Mouse (Mus musculus) spleen, adult 2 months (tissue): ENCODE measurements around the gene Lingo2. TPM values are rescaled to one million over a fixed set of nuclear protein-coding genes. Genes with fewer than 3 reads are reported as not detected.

ENCODE experiments used
- DNase-seq, 2 experiments: peaks; one replicate each; pipeline versions ENCODE4 v3.0.0 to v3.0.0-alpha.2; 2012 to 2021; ENCODE audit warnings: low spot score in 2 of 2, low read depth in 1 of 2
- H3K27ac ChIP-seq: fragments of 200-500 bp; 2 replicates; pipeline ENCODE4 v1.5.1; 2012; ENCODE audit warnings: low read length, inconsistent platforms; ENCODE audit not compliant: insufficient read depth
- H3K27me3 ChIP-seq: fragments of 200-500 bp; 2 replicates; pipeline ENCODE4 v1.6.1; 2012; ENCODE audit warnings: mild to moderate bottlenecking, moderate library complexity, low read length, inconsistent platforms; ENCODE audit not compliant: control insufficient read depth, insufficient read depth
- H3K36me3 ChIP-seq: fragments of 200-500 bp; 2 replicates; pipeline ENCODE4 v1.6.1; 2012; ENCODE audit warnings: mild to moderate bottlenecking, low read length, inconsistent platforms; ENCODE audit not compliant: control insufficient read depth, insufficient read depth
- H3K4me1 ChIP-seq: fragments of 200-500 bp; 2 replicates; pipeline ENCODE4 v1.6.1; 2011; ENCODE audit warnings: inconsistent platforms; ENCODE audit not compliant: control insufficient read depth, insufficient read depth, insufficient read length
- H3K4me3 ChIP-seq: fragments of 200-500 bp; 2 replicates; pipeline ENCODE4 v1.5.1; 2011; ENCODE audit warnings: mild to moderate bottlenecking, inconsistent platforms; ENCODE audit not compliant: insufficient read depth, insufficient read length; ENCODE audit errors: extremely low read depth
- CTCF ChIP-seq: fragments of 200-500 bp; IDR thresholded peaks from 2 replicates; pipeline ENCODE4 v1.5.1; 2011; ENCODE audit warnings: mild to moderate bottlenecking, inconsistent platforms; ENCODE audit not compliant: insufficient read depth, insufficient read length, insufficient replicate concordance; ENCODE audit errors: extremely low read depth
- POLR2A ChIP-seq: fragments of 200-500 bp; IDR thresholded peaks from 2 replicates; pipeline ENCODE4 v1.6.1; 2011; ENCODE audit warnings: low read depth, low read length, inconsistent platforms
- WGBS: fragments of 180-500 bp; shearing (Covaris S2); methylation state at CpG from one replicate; pipeline ENCODE4 v1.1.7; 2018; 5-methylcytosine and 5-hydroxymethylcytosine counted together
- polyA plus RNA-seq: library from polyadenylated mRNA; depleted of rRNA; stranded (reverse); fragments of >200 nt; gene quantifications from 2 replicates; pipeline ENCODE4 v1.2.3, GENCODE M21; 2012

Lingo2 gene
- polyA plus RNA-seq, 1 experiment = 0.02 TPM

- WGBS = 98% methylated on average over 3 of the region's 3 CpGs
- DNase-seq = no peak
- no peaks in the 10 kb centered on the region for H3K27me3 ChIP-seq
- H3K4me3 ChIP-seq = no peak overlapping the region
- no peaks in the 10 kb centered on the region for H3K4me1 ChIP-seq
- H3K27ac ChIP-seq = no peak overlapping the region
- no peaks in the 10 kb centered on the region for H3K36me3 ChIP-seq
- TF ChIP-seq POLR2A (no peak), CTCF (no peak)
Measured at GRCm38 (mm10) chr4:36368925-36369324, 582.6 kb downstream of the Lingo2 start.

- TF ChIP-seq CTCF = no peak
- no peak for TF ChIP-seq POLR2A
- Histone ChIP-seq H3K4me1 (no peaks in the 10 kb centered on the region), H3K4me3 (no peak overlapping the region), H3K27me3 (no peaks in the 10 kb centered on the region), H3K36me3 (no peaks in the 10 kb centered on the region), H3K27ac (no peak overlapping the region)
- no peak for DNase-seq
- 80% methylated on average over 2 of the region's 2 CpGs for WGBS
Measured at GRCm38 (mm10) chr4:36354401-36354800, 597.1 kb downstream of the Lingo2 start.

GRCm38 (mm10) chr4:36331741-36332140 is 619.8 kb downstream of the Lingo2 start:
- TF ChIP-seq CTCF (no peak), POLR2A (no peak)

GRCm38 (mm10) chr4:36325603-36326002 is 625.9 kb downstream of the Lingo2 start:
- TF ChIP-seq POLR2A (no peak), CTCF (no peak)
- no peaks in the 10 kb centered on the region for H3K27me3 ChIP-seq
- no peak overlapping the region for H3K27ac ChIP-seq
- DNase-seq = no peak
- H3K4me3 ChIP-seq = no peak overlapping the region
- no peaks in the 10 kb centered on the region for H3K36me3 ChIP-seq
- H3K4me1 ChIP-seq = no peaks in the 10 kb centered on the region

More at GRCm38 (mm10) chr4:36331741-36332140, 619.8 kb downstream of the Lingo2 start:
- Histone ChIP-seq H3K27me3 (no peaks in the 10 kb centered on the region), H3K4me1 (no peaks in the 10 kb centered on the region), H3K27ac (no peak overlapping the region), H3K4me3 (no peak overlapping the region), H3K36me3 (no peaks in the 10 kb centered on the region)
- DNase-seq = no peak
- WGBS = 75% methylated on average over 1 of the region's 1 CpGs

GRCm38 (mm10) chr4:36313067-36313466 is 638.5 kb downstream of the Lingo2 start:
- DNase-seq = no peak
- H3K4me1 ChIP-seq = no peaks in the 10 kb centered on the region
- no peaks in the 10 kb centered on the region for H3K36me3 ChIP-seq
- H3K27me3 ChIP-seq = no peaks in the 10 kb centered on the region
- TF ChIP-seq POLR2A (no peak), CTCF (no peak)
- 74% methylated on average over 2 of the region's 2 CpGs for WGBS
- H3K27ac ChIP-seq = no peak overlapping the region
- no peak overlapping the region for H3K4me3 ChIP-seq

- TF ChIP-seq CTCF (no peak), POLR2A (no peak)
- WGBS = 87% methylated on average over 6 of the region's 6 CpGs
- H3K27me3 ChIP-seq = no peaks in the 10 kb centered on the region
- H3K36me3 ChIP-seq = no peaks in the 10 kb centered on the region
- no peak for DNase-seq
- H3K27ac ChIP-seq = no peak overlapping the region
- no peak overlapping the region for H3K4me3 ChIP-seq
- H3K4me1 ChIP-seq = no peaks in the 10 kb centered on the region
Measured at GRCm38 (mm10) chr4:36311431-36311830, 640.1 kb downstream of the Lingo2 start.

GRCm38 (mm10) chr4:36305228-36305627 is 646.3 kb downstream of the Lingo2 start:
- no peak for DNase-seq
- no peak overlapping the region for H3K4me3 ChIP-seq
- 88% methylated on average over 1 of the region's 1 CpGs for WGBS
- H3K27me3 ChIP-seq = no peaks in the 10 kb centered on the region
- TF ChIP-seq CTCF = no peak
- TF ChIP-seq POLR2A = no peak
- H3K27ac ChIP-seq = no peak overlapping the region
- no peaks in the 10 kb centered on the region for H3K4me1 ChIP-seq
- no peaks in the 10 kb centered on the region for H3K36me3 ChIP-seq

GRCm38 (mm10) chr4:36289701-36290053 is 661.9 kb downstream of the Lingo2 start:
- no peak overlapping the region for H3K4me3 ChIP-seq
- 17% methylated on average over 8 of the region's 8 CpGs for WGBS

More at GRCm38 (mm10) chr4:36289701-36290053, 661.9 kb downstream of the Lingo2 start:
- TF ChIP-seq CTCF = no peak
- no peak for TF ChIP-seq POLR2A
- DNase-seq = no peak
- Histone ChIP-seq H3K4me1 (no peaks in the 10 kb centered on the region), H3K36me3 (no peaks in the 10 kb centered on the region), H3K27me3 (no peaks in the 10 kb centered on the region), H3K27ac (no peak overlapping the region)
